Mouse (Mus musculus): ENCODE data around the gene Haus6. TPM values are rescaled to one million over a fixed set of nuclear protein-coding genes. Genes with fewer than 3 reads are reported as not detected.

Haus6 gene
- polyA plus RNA-seq, 1 experiment from 2014 or later, result 20.7 TPM

- WGBS, result 89% methylated on average over 3 of the region's 3 CpGs
- H3K36me3 ChIP-seq, result no peaks in the 10 kb centered on the region
- H3K27me3 ChIP-seq, result no peaks in the 10 kb centered on the region
- no peak overlapping the region for H3K9ac ChIP-seq
- no peak overlapping the region for H3K4me3 ChIP-seq (replicated peaks)
- no peak overlapping the region for H3K4me2 ChIP-seq
- H3K27ac ChIP-seq, result no peak overlapping the region
- ATAC-seq (replicated peaks; ENCODE audit: low FRiP score), result no peak
- no peaks in the 10 kb centered on the region for H3K9me3 ChIP-seq (replicated peaks)
- H3K4me1 ChIP-seq, result no peaks in the 10 kb centered on the region
Observed at GRCm38 (mm10) chr4:86561061-86561460, 50.8 kb downstream of the Haus6 start.

GRCm38 (mm10) chr4:86559006-86559405 lies 52.8 kb downstream of the Haus6 start:
- H3K27ac ChIP-seq, result no peak overlapping the region
- H3K4me2 ChIP-seq, result no peak overlapping the region
- no peaks in the 10 kb centered on the region for H3K4me1 ChIP-seq
- no peak overlapping the region for H3K9ac ChIP-seq
- no peak overlapping the region for H3K4me3 ChIP-seq (replicated peaks)
- H3K27me3 ChIP-seq, result no peaks in the 10 kb centered on the region
- H3K9me3 ChIP-seq (replicated peaks), result no peaks in the 10 kb centered on the region
- 54% methylated on average over 4 of the region's 4 CpGs for WGBS
- H3K36me3 ChIP-seq, result no peaks in the 10 kb centered on the region
- no peak for ATAC-seq (replicated peaks; ENCODE audit: low FRiP score)

- WGBS, result 91% methylated on average over 7 of the region's 7 CpGs
- H3K9me3 ChIP-seq (replicated peaks), result no peaks in the 10 kb centered on the region
- no peak within 1 kb of the TSS for H3K9ac ChIP-seq
- no peak within 1 kb of the TSS for H3K4me2 ChIP-seq
- no peak within 1 kb of the TSS for H3K27ac ChIP-seq
- no peaks in the 10 kb centered on the region for H3K4me1 ChIP-seq
- ATAC-seq (replicated peaks; ENCODE audit: low FRiP score), result no peak
- H3K4me3 ChIP-seq (replicated peaks), result no peak within 1 kb of the TSS
- H3K36me3 ChIP-seq, result no peaks in the 10 kb centered on the region
- no peaks in the 10 kb centered on the region for H3K27me3 ChIP-seq
Observed at GRCm38 (mm10) chr4:86558228-86558627, 53.6 kb downstream of the Haus6 start, which contains the start of gene Saxo1. Saxo1 (minus strand) TSS chr4:86558328.

GRCm38 (mm10) chr4:86557371-86557770 lies 54.5 kb downstream of the Haus6 start:
- Histone ChIP-seq H3K27me3 (no peaks in the 10 kb centered on the region), H3K9ac (no peak overlapping the region), H3K4me2 (no peak overlapping the region), H3K4me1 (no peaks in the 10 kb centered on the region), H3K9me3 (replicated peaks) (no peaks in the 10 kb centered on the region), H3K27ac (no peak overlapping the region), H3K36me3 (no peaks in the 10 kb centered on the region), H3K4me3 (replicated peaks) (no peak overlapping the region)
- WGBS, result 81% methylated on average over 7 of the region's 7 CpGs
- ATAC-seq (replicated peaks; ENCODE audit: low FRiP score), result no peak

GRCm38 (mm10) chr4:86555035-86555707 lies 56.7 kb downstream of the Haus6 start:
- Histone ChIP-seq H3K4me2 (no peak overlapping the region), H3K9me3 (replicated peaks) (no peaks in the 10 kb centered on the region), H3K9ac (no peak overlapping the region), H3K27ac (no peak overlapping the region), H3K36me3 (no peaks in the 10 kb centered on the region), H3K27me3 (no peaks in the 10 kb centered on the region), H3K4me1 (0 out of 2 replicates have a peak, but pooled peaks cover 2% of the 10 kb centered on the region), H3K4me3 (replicated peaks) (no peak overlapping the region)
- 0 out of 2 replicates have a peak, but pooled peaks have one; percentile 36 for ATAC-seq (replicated peaks; ENCODE audit: low FRiP score)
- WGBS, result 22% methylated on average over 6 of the region's 6 CpGs

GRCm38 (mm10) chr4:86548332-86548731 lies 63.5 kb downstream of the Haus6 start:
- Histone ChIP-seq H3K36me3 (no peaks in the 10 kb centered on the region), H3K9ac (no peak overlapping the region), H3K4me2 (no peak overlapping the region), H3K9me3 (replicated peaks) (no peaks in the 10 kb centered on the region), H3K27ac (no peak overlapping the region), H3K4me3 (replicated peaks) (no peak overlapping the region), H3K4me1 (peaks cover 13% of the 10 kb centered on the region), H3K27me3 (no peaks in the 10 kb centered on the region)
- WGBS, result 87% methylated on average over 9 of the region's 9 CpGs
- no peak for ATAC-seq (replicated peaks; ENCODE audit: low FRiP score)

GRCm38 (mm10) chr4:86545615-86546014 lies 66.2 kb downstream of the Haus6 start:
- peaks cover 14% of the 10 kb centered on the region for H3K4me1 ChIP-seq
- WGBS, result 47% methylated on average over 5 of the region's 5 CpGs
- H3K4me3 ChIP-seq (replicated peaks), result no peak overlapping the region
- H3K4me2 ChIP-seq, result no peak overlapping the region
- no peak overlapping the region for H3K9ac ChIP-seq
- ATAC-seq (replicated peaks; ENCODE audit: low FRiP score), result 0 out of 2 replicates have a peak, but pooled peaks have one; percentile 20
- H3K9me3 ChIP-seq (replicated peaks), result no peaks in the 10 kb centered on the region
- H3K27ac ChIP-seq, result no peak overlapping the region
- no peaks in the 10 kb centered on the region for H3K27me3 ChIP-seq
- H3K36me3 ChIP-seq, result no peaks in the 10 kb centered on the region

GRCm38 (mm10) chr4:86543999-86544398 lies 67.9 kb downstream of the Haus6 start:
- ATAC-seq (replicated peaks; ENCODE audit: low FRiP score), result peak; percentile 78
- peaks cover 14% of the 10 kb centered on the region for H3K4me1 ChIP-seq
- no peaks in the 10 kb centered on the region for H3K36me3 ChIP-seq
- no peaks in the 10 kb centered on the region for H3K27me3 ChIP-seq
- H3K4me2 ChIP-seq, result no peak overlapping the region
- no peaks in the 10 kb centered on the region for H3K9me3 ChIP-seq (replicated peaks)
- no peak overlapping the region for H3K27ac ChIP-seq
- H3K4me3 ChIP-seq (replicated peaks), result no peak overlapping the region
- H3K9ac ChIP-seq, result no peak overlapping the region
- 42% methylated on average over 3 of the region's 3 CpGs for WGBS

GRCm38 (mm10) chr4:86541573-86541972 lies 70.3 kb downstream of the Haus6 start:
- no peak overlapping the region for H3K9ac ChIP-seq
- 83% methylated on average over 1 of the region's 1 CpGs for WGBS
- no peak overlapping the region for H3K27ac ChIP-seq
- H3K4me3 ChIP-seq (replicated peaks), result no peak overlapping the region
- no peak for ATAC-seq (replicated peaks; ENCODE audit: low FRiP score)
- H3K4me2 ChIP-seq, result no peak overlapping the region
- H3K4me1 ChIP-seq, result peaks cover 14% of the 10 kb centered on the region
- no peaks in the 10 kb centered on the region for H3K27me3 ChIP-seq
- no peaks in the 10 kb centered on the region for H3K9me3 ChIP-seq (replicated peaks)
- no peaks in the 10 kb centered on the region for H3K36me3 ChIP-seq

- Histone ChIP-seq H3K27ac (no peak overlapping the region), H3K4me1 (peaks cover 12% of the 10 kb centered on the region), H3K36me3 (no peaks in the 10 kb centered on the region), H3K27me3 (no peaks in the 10 kb centered on the region), H3K4me2 (no peak overlapping the region), H3K9me3 (replicated peaks) (no peaks in the 10 kb centered on the region), H3K4me3 (replicated peaks) (no peak overlapping the region), H3K9ac (no peak overlapping the region)
- 88% methylated on average over 5 of the region's 5 CpGs for WGBS
- ATAC-seq (replicated peaks; ENCODE audit: low FRiP score), result no peak
Observed at GRCm38 (mm10) chr4:86538936-86539335, 72.9 kb downstream of the Haus6 start.

GRCm38 (mm10) chr4:86537972-86538371 lies 73.9 kb downstream of the Haus6 start:
- WGBS, result 44% methylated on average over 4 of the region's 4 CpGs
- Histone ChIP-seq H3K27me3 (no peaks in the 10 kb centered on the region), H3K4me3 (replicated peaks) (no peak overlapping the region), H3K27ac (no peak overlapping the region), H3K36me3 (no peaks in the 10 kb centered on the region), H3K9ac (no peak overlapping the region), H3K4me2 (no peak overlapping the region), H3K4me1 (peaks cover 9% of the 10 kb centered on the region), H3K9me3 (replicated peaks) (no peaks in the 10 kb centered on the region)
- no peak for ATAC-seq (replicated peaks; ENCODE audit: low FRiP score)

GRCm38 (mm10) chr4:86534091-86534481 lies 77.8 kb downstream of the Haus6 start:
- Histone ChIP-seq H3K9me3 (replicated peaks) (no peaks in the 10 kb centered on the region), H3K4me3 (replicated peaks) (no peak overlapping the region), H3K36me3 (no peaks in the 10 kb centered on the region), H3K4me2 (no peak overlapping the region), H3K4me1 (peaks cover 9% of the 10 kb centered on the region), H3K27me3 (no peaks in the 10 kb centered on the region), H3K9ac (no peak overlapping the region), H3K27ac (peak overlapping the region; percentile 63)
- ATAC-seq (replicated peaks; ENCODE audit: low FRiP score), result no peak
- WGBS, result 36% methylated on average over 5 of the region's 5 CpGs
